Mouse (Mus musculus) liver, adult (tissue): ENCODE data around the gene Setd1a.

Source experiments
- GATA4 ChIP-seq: IDR thresholded peaks from 2 replicates; pipeline ENCODE4 v1.6.1; 2014; ENCODE audit warnings: mild to moderate bottlenecking, low read length; ENCODE audit not compliant: insufficient replicate concordance

Setd1a gene

GRCm38 (mm10) chr7:127812292-127812691, 35.8 kb downstream of the Setd1a start:
- TF ChIP-seq GATA4: no peak

- no peak for TF ChIP-seq GATA4
These were observed 37.4 kb downstream of the Setd1a start for GRCm38 (mm10) chr7:127813821-127814220.

GRCm38 (mm10) chr7:127814241-127814921, 37.9 kb downstream of the Setd1a start:
- TF ChIP-seq GATA4: no peak

GRCm38 (mm10) chr7:127815116-127815665, 38.7 kb downstream of the Setd1a start:
- TF ChIP-seq GATA4: no peak

GRCm38 (mm10) chr7:127815954-127816821, 39.7 kb downstream of the Setd1a start:
- no peak; the same call in 1 of the 2 replicates for TF ChIP-seq GATA4

- TF ChIP-seq GATA4: no peak
These were observed 40.6 kb downstream of the Setd1a start for GRCm38 (mm10) chr7:127817053-127817452.

GRCm38 (mm10) chr7:127817776-127818175, 41.3 kb downstream of the Setd1a start:
- no peak for TF ChIP-seq GATA4

GRCm38 (mm10) chr7:127820836-127821509, 44.5 kb downstream of the Setd1a start:
- TF ChIP-seq GATA4: no peak

GRCm38 (mm10) chr7:127822494-127822893, 46.0 kb downstream of the Setd1a start:
- no peak for TF ChIP-seq GATA4

GRCm38 (mm10) chr7:127823236-127824171, 47.0 kb downstream of the Setd1a start:
- no peak for TF ChIP-seq GATA4

- no peak for TF ChIP-seq GATA4
These were observed 47.9 kb downstream of the Setd1a start, which contains the start of the genes Stx4a and Stx1b for GRCm38 (mm10) chr7:127824176-127824871. Gene Stx4a (plus strand): TSS chr7:127824294. Gene Stx1b (minus strand): TSS chr7:127824549.

GRCm38 (mm10) chr7:127835550-127835949, 59.1 kb downstream of the Setd1a start:
- no peak for TF ChIP-seq GATA4

GRCm38 (mm10) chr7:127837473-127837872, 61.0 kb downstream of the Setd1a start:
- TF ChIP-seq GATA4: no peak

- no peak for TF ChIP-seq GATA4
These were observed 64.4 kb downstream of the Setd1a start for GRCm38 (mm10) chr7:127840886-127841285.
